Mouse (Mus musculus): ENCODE results near the gene Dennd5b. TPM values are rescaled to one million over a fixed set of nuclear protein-coding genes. Genes with fewer than 3 reads are reported as not detected.

The Dennd5b gene
- 9.6 and 12.7 TPM in 2 replicates for polyA plus RNA-seq (2015; fragmentation: Nextera tagmentation; extraction: Ambion mirVana)

DNA sequence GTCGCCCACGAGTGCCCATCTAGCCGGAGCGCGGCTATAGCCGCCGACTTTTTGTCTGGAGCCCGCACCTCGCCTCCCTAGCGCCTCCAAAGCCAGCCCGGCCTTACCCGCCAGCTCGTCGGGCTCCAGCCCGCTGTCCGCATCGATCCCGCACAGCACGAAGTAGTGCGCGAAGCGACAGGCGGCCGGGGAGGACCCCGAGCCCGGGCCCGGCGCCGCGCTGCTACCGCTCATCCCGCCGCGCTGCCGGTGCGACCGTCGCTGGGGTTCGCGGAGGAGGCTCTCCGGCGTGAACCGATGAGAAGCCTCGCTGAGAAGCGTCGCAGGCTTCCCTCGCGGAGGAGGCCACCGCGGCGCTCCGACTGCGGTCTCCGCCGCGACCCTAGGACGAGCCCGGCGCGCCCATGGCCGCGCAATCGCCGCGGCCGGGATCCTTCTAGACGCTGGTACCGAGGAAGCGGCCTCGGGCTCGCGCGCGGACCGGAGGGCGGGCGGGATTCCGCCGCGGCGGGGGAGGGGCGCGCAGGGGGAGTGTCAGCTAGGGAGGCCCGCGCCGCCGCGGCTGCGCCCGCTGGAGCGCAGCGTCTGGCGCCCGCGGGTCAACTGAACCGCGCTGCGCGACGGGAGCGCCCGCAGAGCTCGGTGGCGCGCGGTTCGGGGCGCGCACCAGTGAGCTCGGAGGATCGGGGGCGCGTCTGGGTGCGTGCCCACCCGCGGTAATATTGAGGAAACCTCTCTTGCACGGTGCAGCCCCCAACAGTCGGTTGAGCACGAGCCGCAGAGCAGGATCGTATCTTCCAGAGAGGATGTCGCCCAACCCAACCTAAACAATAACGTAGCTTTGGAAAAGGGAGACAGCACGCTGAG lies at the start of gene Dennd5b:
Dennd5b (minus strand) TSS at position 605 of the 867 bp plus-strand sequence.
- Histone ChIP-seq H3K9me3 (ENCODE audit: control insufficient read depth) (no peaks in the 10 kb centered on the region), H3K4me3 (ENCODE audit: low read depth, low read length) (peak within 1 kb of the TSS; percentile 94), H3K4me2 (replicated peaks; ENCODE audit: low read depth) (peak within 1 kb of the TSS; percentile 71), H3K9ac (ENCODE audit: low read depth, low read length) (peak within 1 kb of the TSS; percentile 97), H3K27ac (ENCODE audit: low read depth, low read length) (peak within 1 kb of the TSS; percentile 98), H3K4me1 (replicated peaks; ENCODE audit: control insufficient read depth, insufficient read depth, low read length) (no peaks in the 10 kb centered on the region), H3K27me3 (replicated peaks; ENCODE audit: control insufficient read depth, insufficient read depth, low read length) (no peaks in the 10 kb centered on the region), H3K36me3 (ENCODE audit: control insufficient read depth, insufficient read depth) (no peaks in the 10 kb centered on the region)
- peak; percentile 89 for ATAC-seq
- TF ChIP-seq CTCF (IDR thresholded peaks at IDR 0.05; ENCODE audit: low read depth), result no peak; the same call in 1 of the 2 replicates
- under 1% methylated on average over 109 of the region's 124 CpGs for WGBS

- Histone ChIP-seq H3K9me3 (ENCODE audit: control insufficient read depth) (no peaks in the 10 kb centered on the region), H3K4me1 (replicated peaks; ENCODE audit: control insufficient read depth, insufficient read depth, low read length) (no peaks in the 10 kb centered on the region), H3K27ac (ENCODE audit: low read depth, low read length) (peak overlapping the region; percentile 81), H3K4me2 (replicated peaks; ENCODE audit: low read depth) (no peak overlapping the region), H3K9ac (ENCODE audit: low read depth, low read length) (no peak overlapping the region), H3K4me3 (ENCODE audit: low read depth, low read length) (no peak overlapping the region), H3K27me3 (replicated peaks; ENCODE audit: control insufficient read depth, insufficient read depth, low read length) (no peaks in the 10 kb centered on the region), H3K36me3 (ENCODE audit: control insufficient read depth, insufficient read depth) (no peaks in the 10 kb centered on the region)
- WGBS, result 27% methylated on average over 7 of the region's 7 CpGs
- ATAC-seq, result peak; percentile 96
- peak; percentile 23; the same call in 1 of the 2 replicates for TF ChIP-seq CTCF (IDR thresholded peaks at IDR 0.05; ENCODE audit: low read depth)
Measured at GRCm38 (mm10) chr6:149148436-149149229, 47.2 kb upstream of the Dennd5b start.

DNA sequence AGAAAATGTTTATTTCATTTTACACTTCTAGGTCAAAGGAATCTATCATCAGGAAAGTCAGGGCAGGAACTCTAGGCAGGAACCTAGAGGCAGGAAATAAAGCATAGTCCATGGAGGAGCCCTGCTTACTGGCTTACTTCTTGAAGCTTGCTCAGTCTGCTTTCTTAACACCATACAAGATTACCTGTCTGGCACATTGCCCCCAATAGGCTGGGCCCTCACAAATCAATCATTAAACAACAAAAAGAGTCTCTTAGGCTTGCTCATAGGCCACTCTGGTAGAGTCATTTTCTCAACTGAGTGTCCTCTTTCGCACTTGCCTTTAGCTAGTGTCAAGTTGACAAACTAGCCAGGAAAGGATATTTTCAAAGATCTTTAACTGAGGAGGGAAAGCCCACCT lies 43.7 kb upstream of the Dennd5b start:
- Histone ChIP-seq H3K36me3 (ENCODE audit: control insufficient read depth, insufficient read depth) (no peaks in the 10 kb centered on the region), H3K27me3 (replicated peaks; ENCODE audit: control insufficient read depth, insufficient read depth, low read length) (no peaks in the 10 kb centered on the region), H3K4me3 (ENCODE audit: low read depth, low read length) (no peak overlapping the region), H3K9me3 (ENCODE audit: control insufficient read depth) (no peaks in the 10 kb centered on the region), H3K9ac (ENCODE audit: low read depth, low read length) (no peak overlapping the region), H3K27ac (ENCODE audit: low read depth, low read length) (no peak overlapping the region), H3K4me2 (replicated peaks; ENCODE audit: low read depth) (no peak overlapping the region), H3K4me1 (replicated peaks; ENCODE audit: control insufficient read depth, insufficient read depth, low read length) (no peaks in the 10 kb centered on the region)
- 73% methylated on average over 1 of the region's 1 CpGs for WGBS
- ATAC-seq, result no peak
- no peak for TF ChIP-seq CTCF (IDR thresholded peaks at IDR 0.05; ENCODE audit: low read depth)

GRCm38 (mm10) chr6:149141393-149142173 lies 40.1 kb upstream of the Dennd5b start:
- peak; percentile 83 for ATAC-seq
- WGBS, result 4% methylated on average over 36 of the region's 36 CpGs

GRCm38 (mm10) chr6:149139471-149139870 lies 38.0 kb upstream of the Dennd5b start, which contains the start of gene Etfbkmt:
Gene Etfbkmt, plus strand, starts transcription at chr6:149139849.
- no peak within 1 kb of the TSS for H3K4me3 ChIP-seq (ENCODE audit: low read depth, low read length)
- 74% methylated on average over 1 of the region's 1 CpGs for WGBS
- no peak for ATAC-seq
- H3K27me3 ChIP-seq (replicated peaks; ENCODE audit: control insufficient read depth, insufficient read depth, low read length), result no peaks in the 10 kb centered on the region
- H3K9ac ChIP-seq (ENCODE audit: low read depth, low read length), result no peak within 1 kb of the TSS
- no peaks in the 10 kb centered on the region for H3K4me1 ChIP-seq (replicated peaks; ENCODE audit: control insufficient read depth, insufficient read depth, low read length)
- no peak for TF ChIP-seq CTCF (IDR thresholded peaks at IDR 0.05; ENCODE audit: low read depth)
- H3K27ac ChIP-seq (ENCODE audit: low read depth, low read length), result no peak within 1 kb of the TSS
- no peak within 1 kb of the TSS for H3K4me2 ChIP-seq (replicated peaks; ENCODE audit: low read depth)
- no peaks in the 10 kb centered on the region for H3K9me3 ChIP-seq (ENCODE audit: control insufficient read depth)
- H3K36me3 ChIP-seq (ENCODE audit: control insufficient read depth, insufficient read depth), result no peaks in the 10 kb centered on the region

More at GRCm38 (mm10) chr6:149141393-149142173, 40.1 kb upstream of the Dennd5b start:
- no peak for TF ChIP-seq CTCF (IDR thresholded peaks at IDR 0.05; ENCODE audit: low read depth)
- no peaks in the 10 kb centered on the region for H3K27me3 ChIP-seq (replicated peaks; ENCODE audit: control insufficient read depth, insufficient read depth, low read length)
- H3K36me3 ChIP-seq (ENCODE audit: control insufficient read depth, insufficient read depth), result no peaks in the 10 kb centered on the region
- H3K27ac ChIP-seq (ENCODE audit: low read depth, low read length), result peak overlapping the region; percentile 22
- H3K9me3 ChIP-seq (ENCODE audit: control insufficient read depth), result no peaks in the 10 kb centered on the region
- peak overlapping the region; percentile 27 for H3K9ac ChIP-seq (ENCODE audit: low read depth, low read length)
- H3K4me1 ChIP-seq (replicated peaks; ENCODE audit: control insufficient read depth, insufficient read depth, low read length), result no peaks in the 10 kb centered on the region
- peak overlapping the region; percentile 61 for H3K4me2 ChIP-seq (replicated peaks; ENCODE audit: low read depth)
- peak overlapping the region; percentile 48 for H3K4me3 ChIP-seq (ENCODE audit: low read depth, low read length)
